Mouse (Mus musculus): ENCODE data around the gene Thsd4. TPM values are rescaled to one million over a fixed set of nuclear protein-coding genes. Genes with fewer than 3 reads are reported as not detected.
A peak's percentile ranks its signal among the peaks of the same experiment; 100 is the strongest.

The Thsd4 gene
- polyA plus RNA-seq, 1 experiment from 2014 or later: 1.2 TPM

DNA sequence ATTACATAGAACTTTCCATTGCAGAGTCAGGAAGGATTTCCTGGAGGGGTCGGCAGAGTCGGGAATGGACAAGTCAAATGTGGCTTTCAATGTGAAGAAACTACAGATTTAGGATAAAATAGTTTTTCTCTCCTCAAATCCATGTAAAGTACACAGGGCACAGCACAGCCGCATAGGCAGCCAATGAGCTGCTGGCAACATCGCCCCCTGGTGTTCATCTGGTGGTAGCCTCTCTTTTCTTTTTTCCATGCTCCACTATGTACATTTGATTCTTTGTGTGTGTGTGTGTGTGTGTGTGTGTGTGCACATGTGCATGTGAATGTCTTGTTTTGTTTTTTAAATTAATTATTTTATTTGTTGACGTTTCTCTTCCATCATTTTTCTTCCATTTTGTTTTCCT, 433.7 kb downstream of the Thsd4 start:
- DNase-seq (ENCODE audit: low spot score): peak; percentile 26

DNA sequence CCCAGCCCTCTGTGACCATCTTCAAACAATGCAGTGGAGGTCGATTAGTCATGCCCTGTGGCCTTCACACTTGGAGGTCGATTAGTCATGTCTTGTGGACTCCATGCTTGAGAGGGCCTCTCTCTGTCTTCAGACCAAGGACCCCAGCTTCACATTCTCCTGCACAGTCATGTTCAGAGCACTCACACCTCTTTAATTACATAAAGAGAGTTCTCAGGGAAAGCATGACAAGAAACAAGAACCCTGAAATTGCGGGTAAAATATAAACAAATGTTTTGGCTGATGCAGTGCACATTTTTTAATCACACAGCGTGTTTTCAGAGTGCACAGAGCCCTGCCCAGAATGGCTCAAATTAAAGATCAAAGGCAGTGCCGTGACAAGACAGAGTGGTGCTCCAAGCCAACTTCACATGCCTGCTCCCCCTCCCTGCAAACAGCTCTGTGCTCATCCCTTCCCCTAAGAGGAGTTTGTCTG, 439.7 kb downstream of the Thsd4 start:
- no peak for DNase-seq (ENCODE audit: low spot score)

DNA sequence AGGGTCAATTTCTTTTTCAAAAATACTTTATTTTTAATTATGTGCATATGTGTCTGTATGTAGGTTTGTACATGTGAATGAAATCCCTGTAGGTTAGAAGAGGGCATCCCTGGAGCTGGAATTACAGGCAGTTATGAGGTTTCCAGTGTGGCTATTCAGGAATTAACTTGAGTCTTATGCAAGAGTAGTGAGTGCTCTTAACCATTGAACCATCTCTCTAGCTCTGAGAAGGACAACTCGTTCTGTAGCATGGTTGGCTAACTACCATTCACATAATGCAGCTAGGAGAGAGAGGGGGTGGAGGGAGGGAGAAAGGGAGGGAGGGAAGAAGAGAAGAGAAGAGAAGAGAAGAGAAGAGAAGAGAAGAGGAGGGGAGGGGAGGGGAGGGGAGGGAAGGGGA, 444.1 kb downstream of the Thsd4 start:
- no peak for DNase-seq (ENCODE audit: low spot score)

DNA sequence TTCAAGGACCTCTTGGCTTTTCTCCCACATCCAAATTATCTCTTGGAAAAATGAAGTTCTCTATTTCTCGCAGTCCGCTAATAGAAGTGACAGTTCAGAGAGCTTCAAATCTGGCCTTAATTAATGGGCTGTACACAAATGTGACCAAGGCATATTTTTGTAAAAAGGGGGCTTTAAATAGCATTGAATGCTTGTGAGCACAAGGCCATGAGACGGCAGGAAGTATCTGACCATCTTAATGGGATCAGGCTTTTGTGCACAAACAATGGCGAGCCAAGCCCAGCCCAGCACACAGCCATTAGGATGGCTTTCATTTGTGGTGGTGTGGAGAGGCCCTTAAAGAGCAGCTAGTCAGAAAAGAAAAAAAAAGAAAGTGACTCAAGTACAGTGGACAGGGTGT, 445.4 kb downstream of the Thsd4 start:
- no peak for DNase-seq (ENCODE audit: low spot score)

DNA sequence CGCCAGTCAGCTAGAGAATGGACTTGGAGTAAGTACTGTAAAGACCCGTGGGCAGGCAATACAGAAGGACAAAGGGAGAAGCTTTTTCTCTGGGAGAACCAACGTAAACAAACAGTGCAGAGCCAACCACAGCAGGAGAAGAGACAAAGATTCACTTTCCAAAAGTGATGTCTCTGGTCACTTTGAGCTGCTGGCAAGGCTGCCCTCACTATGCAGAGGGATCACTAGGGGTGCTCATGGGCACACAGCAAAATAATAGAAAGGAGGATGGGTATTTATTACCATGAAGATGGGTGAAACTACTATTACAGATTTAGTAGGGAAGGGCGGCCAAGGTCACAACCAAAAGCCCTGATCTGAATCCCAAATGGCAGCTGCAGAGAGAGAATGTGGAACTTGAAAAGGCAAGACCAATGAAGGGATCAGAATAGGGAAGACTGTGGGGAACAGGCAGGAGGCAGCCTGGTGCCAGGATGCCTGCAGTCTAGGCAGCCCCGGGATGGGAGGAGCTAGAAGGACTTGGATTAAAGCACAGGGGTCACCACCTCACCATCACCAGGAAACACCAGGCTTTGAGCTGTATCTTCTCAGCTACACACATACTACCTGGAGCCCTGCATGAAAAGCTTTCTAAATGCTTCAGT, 450.1 kb downstream of the Thsd4 start:
- DNase-seq (ENCODE audit: low spot score): no peak

DNA sequence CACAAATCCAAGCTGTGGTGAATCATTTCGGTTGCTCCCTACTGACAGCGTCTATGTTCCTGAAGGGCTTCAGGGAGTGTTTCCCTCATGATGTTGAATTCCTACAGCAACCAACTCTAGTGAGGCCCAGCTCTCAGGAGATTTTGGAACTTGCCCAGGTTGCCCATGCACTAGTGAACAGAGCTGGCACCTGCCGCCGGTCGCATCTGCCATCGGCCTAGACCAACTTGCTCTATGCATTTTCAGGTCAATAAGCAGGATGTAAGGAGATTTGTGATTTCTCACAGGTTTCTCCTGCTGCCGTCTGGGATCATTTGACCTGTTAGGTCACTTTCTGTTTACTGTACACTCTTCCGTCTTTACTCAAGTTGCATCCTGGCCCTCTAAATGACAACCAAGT, 454.6 kb downstream of the Thsd4 start:
- no peak for DNase-seq (ENCODE audit: low spot score)

DNA sequence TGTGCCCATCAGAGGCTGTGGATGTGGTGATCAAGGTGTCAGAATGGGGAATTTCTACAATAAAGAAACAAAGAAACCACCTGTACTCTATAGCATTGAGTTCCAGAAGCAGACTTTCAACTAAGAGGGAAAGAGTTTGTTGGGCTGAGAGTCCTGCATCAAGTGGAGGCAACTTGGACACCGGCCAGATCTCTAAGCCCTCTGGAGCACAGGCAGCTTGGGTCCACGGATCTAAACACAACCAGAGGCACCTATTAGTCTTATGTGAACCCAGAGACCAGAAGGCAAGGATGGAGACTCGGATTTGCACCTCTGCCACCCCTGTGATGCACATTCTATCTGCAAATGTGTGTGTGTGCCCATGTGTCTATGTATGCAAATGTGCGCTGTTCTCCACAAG, 456.7 kb downstream of the Thsd4 start:
- DNase-seq (ENCODE audit: low spot score): no peak

DNA sequence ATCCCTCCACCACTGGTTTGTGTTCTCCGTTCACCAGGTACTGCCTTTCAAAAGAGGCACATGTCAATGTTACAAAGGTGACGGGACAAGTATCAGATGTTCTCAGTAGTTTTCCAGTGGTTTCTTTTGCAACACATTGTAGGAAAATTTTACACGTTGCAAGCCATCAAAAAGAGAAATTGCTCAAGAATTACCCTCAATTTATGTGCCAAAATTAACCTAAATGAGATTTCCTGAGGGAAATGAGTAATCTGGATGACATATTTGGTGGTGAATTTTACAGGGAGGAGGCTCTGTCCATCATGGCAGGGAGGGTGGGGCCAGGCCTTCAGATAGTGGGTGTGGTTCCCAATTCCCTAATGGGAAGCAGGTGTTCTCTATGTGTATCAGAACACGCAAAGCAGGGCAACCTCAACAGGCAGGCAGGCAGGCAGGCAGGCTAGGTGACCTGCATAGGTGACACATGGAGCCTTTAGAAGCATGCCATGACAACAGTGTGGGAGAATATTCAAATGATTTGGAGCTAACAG, 458.6 kb downstream of the Thsd4 start:
- DNase-seq (ENCODE audit: low spot score): no peak

DNA sequence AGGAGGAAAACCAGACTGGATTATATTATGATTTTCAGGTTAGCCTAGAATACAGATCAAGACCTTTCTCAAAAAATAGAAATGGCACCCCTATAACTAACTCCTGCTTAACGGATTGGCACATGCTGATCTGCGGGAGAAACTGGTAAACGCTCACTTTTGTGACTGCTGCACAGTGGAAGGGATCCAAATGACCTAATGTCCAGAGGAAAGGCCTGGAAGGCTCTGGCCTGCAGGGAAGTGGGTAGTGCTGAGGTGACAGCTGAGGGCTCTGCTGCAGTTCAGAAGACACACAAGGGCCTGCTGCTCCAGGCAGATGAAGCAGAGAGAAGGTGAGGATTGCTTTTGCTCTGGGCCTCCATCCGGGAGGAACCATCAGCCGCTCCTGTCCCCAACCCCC, 465.7 kb downstream of the Thsd4 start:
- DNase-seq (ENCODE audit: low spot score): no peak

DNA sequence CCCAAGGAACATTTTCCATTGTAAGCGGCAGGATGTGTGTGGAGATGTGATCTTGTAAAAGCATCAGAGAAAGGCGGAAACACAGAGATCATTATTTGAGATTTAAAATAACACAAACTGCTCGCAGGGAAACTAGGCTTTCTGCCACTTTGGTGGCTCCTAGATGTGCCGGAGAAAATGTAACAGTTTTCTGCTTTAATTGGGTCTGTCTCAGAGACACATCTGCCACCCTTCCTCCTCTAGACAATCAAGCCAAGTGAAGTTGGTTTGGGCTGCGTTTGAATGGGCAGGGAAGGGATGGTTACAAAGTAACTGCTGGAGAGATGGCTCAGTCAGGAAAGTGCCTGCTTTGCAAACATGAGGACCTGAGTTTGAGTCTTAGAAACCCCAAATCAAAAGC, 466.9 kb downstream of the Thsd4 start:
- no peak for DNase-seq (ENCODE audit: low spot score)

DNA sequence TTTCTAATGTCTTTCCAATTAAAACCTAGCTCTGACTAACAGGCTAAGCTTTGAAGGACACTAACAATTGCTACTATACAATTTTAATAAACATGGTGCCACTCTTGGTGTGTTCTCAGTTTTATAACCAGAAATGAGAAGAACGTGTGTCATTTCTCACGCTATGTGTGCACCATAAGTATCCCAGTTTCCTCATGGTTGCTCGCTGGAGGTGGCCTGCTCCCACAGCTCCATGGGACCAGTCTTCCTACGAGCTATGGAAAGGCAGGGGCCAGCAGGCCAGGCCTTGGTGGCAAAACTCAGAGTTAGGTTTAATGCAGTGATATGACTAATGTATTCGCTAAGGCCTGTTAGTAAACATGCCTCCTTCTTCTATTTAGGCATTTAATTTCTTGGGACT, 468.7 kb downstream of the Thsd4 start:
- no peak for DNase-seq (ENCODE audit: low spot score)

DNA sequence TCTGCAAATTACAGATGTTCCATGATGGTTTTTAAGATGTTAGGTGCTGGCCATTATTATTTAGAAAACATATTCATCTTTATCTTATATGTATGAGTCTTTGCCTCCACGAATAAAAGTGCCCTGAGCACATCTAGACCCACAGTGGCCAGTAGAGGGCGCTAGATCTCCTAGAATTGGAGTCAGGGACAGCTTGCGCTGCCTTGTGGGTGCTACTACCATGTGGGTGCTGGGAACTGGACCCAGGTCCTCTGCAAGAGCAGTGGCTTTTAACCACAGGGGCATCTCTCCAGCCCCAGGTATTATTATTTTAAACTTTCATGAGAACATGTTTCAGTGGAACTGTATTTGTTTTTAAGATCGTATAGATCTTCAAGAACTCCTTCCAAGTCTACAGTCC, 469.4 kb downstream of the Thsd4 start:
- DNase-seq (ENCODE audit: low spot score): no peak

DNA sequence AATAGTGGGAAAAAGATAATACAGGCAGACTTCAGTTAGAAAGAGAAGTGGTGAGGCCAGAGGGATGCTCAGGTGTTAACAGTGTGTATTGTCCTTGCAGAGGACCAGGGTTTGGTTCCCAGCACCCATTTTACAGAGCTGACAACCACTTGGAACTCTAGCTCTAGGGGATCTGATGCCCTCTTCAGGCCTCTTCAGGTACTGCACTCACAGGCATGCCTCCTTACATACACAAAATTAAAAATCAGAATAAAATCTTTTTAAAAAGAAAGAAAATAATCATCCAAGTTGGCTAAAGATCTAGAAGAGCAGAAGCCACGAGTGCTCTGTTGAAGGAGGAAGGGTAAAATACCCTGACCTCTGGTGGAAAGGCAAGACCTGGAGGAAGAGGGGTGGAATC, 478.7 kb downstream of the Thsd4 start:
- no peak for DNase-seq (ENCODE audit: low spot score)

DNA sequence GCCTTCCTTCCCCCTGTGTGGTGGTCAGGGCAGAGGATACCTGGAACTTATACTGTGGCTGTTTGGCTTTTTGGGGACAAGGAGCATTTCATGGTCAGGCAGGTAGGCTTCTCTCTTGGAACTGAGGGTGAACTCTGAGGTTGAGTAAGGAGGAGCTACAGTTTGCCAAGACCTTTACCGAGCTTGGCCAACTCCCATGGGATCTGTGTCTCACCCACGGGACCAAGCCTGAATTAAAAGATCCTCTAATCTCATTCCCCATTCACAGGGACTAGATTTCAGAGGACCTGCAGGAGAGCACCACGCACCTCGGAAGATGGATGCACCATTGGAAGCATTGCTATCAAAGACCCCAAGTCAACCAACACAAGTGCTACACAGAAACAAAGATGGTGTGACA, 487.0 kb downstream of the Thsd4 start:
- DNase-seq (ENCODE audit: low spot score): no peak

DNA sequence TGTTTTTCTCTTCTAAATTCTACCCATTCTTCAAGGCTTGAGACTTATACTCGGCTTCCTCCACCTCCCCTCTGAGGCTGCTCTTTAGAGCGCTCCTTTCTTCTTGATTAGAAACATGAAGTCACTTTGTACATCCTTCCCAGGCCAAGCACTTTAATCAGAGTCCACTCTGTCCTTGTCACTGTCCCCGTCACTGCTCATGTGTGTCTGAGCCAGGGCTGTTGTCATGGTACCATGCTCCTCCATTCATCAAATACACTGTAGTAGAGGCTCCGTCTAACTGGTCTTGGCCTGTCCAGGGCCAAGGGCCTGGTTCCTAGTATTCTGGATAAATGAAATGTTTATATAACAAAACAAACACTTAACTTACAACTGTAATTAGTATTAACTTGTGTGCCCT, 494.6 kb downstream of the Thsd4 start:
- DNase-seq (ENCODE audit: low spot score): no peak

DNA sequence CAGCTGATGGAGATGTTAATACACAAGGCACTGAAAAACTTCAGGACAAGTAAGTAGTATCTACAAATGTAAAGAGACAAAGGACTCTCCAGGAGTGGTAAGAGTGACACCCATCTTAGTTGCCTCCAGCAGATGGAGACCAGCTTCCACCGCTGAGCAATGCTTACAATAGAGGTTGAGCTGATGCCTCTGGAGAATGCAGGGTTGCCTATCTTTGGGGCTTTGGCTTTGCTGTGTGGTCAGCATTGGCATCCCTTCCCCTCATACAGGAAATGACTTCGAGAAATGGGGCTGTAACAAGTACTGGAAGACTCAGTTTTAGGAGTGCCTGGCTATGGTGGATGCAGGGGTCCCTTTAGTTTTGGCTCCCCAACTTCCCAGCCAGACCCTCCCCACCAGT, 495.1 kb downstream of the Thsd4 start:
- DNase-seq (ENCODE audit: low spot score): no peak

DNA sequence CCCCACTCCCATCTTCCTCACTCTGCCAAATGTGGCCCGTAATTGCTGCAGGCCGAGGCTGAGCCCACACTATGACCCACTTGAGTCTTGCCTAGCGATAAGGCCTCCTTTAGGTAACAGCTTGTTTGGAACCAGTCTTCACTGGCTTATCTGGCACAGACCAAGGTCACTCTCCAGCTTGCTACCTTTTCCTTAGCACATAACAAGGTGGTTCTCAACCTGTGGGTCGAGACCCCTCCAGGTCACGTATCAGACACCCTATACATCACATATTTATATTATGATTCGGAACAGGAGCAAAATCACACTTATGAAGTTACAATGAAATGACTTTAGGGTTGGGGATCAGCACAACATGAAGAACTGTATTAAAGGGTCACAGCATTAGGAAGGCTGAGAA, 495.9 kb downstream of the Thsd4 start:
- no peak for DNase-seq (ENCODE audit: low spot score)

DNA sequence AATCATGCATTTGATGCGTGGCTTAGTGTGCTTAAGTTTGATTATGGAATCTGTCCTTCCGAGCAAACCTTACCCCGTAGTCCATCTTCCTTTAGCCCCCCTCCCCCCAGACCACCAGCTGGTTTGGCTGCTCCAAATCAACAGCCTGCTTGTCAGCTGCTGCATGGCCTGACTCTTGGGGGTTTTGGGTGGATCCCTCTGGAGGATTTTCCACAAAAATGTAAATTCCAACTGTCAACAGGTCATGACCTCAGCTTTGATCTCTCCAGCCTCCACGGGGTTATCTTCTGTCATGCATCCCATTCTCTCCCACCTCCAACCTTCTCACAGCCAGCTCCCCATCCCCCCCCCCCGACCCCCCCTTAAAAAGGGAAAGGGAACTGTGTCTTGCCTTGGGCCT, 496.9 kb downstream of the Thsd4 start:
- DNase-seq (ENCODE audit: low spot score): no peak

DNA sequence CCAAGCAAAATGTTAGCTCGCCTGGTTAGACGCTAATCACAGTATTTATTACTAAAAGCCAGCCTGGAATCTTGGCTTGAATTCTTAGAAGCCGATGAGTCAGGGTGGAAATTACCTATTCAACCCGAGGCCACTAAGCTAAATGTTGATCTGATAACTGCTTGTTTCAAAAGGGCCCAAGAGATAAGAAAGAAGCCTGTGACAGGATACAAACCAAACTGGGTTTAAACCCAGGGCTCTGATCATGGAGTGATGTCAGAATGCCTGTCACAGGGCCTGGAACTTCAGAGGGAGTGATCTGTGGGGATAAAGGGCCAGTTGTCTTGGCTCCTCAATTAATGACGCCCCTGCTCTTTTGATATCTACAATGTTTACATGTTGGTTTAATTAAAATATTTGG, 497.3 kb downstream of the Thsd4 start:
- no peak for DNase-seq (ENCODE audit: low spot score)

DNA sequence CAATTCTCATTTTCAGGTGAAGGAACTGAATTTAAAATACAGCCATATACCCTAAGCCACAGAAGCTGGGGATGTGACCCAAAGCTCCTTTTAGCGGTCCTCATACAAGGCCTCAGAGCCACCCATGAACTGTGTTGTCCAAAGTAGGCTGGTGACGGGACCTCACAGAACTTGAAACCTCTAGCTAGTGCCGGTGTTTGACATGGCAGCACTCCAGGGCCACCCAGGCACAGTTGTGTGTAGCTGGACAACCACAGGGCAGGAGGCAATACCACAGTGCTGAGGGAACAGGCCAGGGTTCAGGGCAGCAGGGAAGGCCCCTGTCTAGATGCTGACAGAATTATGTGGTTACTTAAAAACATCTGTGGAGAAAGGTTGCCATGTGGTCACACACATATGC, 499.5 kb downstream of the Thsd4 start:
- DNase-seq (ENCODE audit: low spot score): no peak

DNA sequence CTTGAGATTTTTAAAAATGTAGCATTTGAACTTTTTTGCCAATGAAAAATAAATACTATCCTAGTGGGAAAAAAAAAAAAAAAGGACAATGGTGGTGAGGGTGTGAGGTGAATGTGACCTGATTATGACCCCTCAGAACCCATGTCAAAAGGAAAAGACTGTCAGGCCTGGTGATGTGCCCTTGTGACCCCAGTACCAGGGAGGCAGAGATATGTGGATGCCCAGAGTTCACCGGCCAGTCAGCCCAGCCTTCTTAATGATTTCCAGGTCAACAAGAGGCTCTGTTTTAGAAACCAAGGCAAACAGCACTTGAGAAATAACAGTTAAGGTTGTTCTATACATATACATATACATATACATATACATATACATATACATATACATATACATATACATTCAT, 501.4 kb downstream of the Thsd4 start:
- DNase-seq (ENCODE audit: low spot score): no peak

DNA sequence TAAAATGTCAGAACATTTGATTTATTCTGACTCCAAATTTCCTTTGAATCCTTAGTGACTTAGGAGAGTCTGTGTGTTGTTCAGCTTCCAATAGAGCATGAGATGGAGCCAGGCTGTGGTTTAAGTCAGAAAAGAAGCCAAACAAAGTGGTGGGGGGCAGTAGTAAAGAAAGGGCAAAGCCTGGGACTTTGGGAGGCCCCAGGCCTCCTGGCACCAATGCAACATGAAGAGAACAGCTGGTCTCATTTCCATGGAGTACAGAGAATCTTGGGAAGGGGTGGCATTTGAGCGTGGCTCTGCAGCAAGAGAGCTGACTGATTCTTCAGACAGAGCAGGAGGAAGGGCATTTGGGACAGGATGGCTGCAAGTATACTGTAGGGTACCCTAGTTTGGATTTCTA, 511.6 kb downstream of the Thsd4 start:
- DNase-seq (ENCODE audit: low spot score): no peak

DNA sequence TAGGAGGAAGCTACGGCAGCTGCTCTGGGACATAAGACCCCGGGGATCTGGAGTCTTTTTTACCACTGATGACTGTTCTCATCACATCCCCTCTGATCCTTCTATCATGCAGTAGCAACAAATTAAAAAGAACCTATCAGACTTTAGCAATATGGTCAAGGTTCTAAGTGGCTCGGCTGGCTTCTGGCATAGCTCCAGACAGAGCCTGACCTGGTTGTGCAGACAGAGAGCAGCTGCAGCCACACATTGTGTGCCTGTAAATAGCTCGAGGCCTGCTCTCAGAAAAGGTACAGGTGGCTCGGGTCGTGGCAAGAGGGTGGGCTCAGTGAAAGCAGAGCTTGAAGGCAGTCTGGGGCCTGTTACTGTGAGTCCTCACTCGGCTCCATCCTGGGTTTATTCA, 512.9 kb downstream of the Thsd4 start:
- no peak for DNase-seq (ENCODE audit: low spot score)

DNA sequence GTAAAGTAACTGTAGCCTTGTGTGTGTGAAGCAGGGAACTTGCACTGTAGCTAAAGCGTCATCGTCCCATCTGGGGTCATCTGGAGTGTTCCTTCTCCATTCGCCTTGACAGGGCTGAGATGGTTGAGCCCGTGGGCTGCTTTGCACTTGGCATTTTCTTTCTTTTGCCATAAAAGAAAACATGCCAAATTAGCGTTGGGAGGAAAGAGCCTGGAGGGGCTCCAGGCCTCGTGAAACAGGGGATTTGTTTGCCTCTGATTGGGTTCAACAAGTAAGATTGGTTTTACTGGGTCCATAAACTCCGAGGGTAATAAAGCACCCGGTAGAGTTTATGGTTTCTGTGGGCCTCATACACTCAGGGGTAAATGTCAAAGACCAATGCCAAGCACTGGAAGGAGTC, 519.5 kb downstream of the Thsd4 start:
- no peak for DNase-seq (ENCODE audit: low spot score)
